Mouse (Mus musculus) olfactory bulb, adult 2 months (tissue): ENCODE data around the gene Gm136.

ENCODE experiments used
- CTCF ChIP-seq: fragments of 200-500 bp; IDR thresholded peaks from 2 replicates; pipeline ENCODE4 v1.5.1; 2012; ENCODE audit warnings: low read depth, mild to moderate bottlenecking, low read length, moderate library complexity; ENCODE audit not compliant: insufficient read depth
- POLR2A ChIP-seq: fragments of 200-500 bp; IDR thresholded peaks from 2 replicates; pipeline ENCODE4 v1.6.1; 2012; ENCODE audit warnings: mild to moderate bottlenecking, low read depth, low read length, moderate library complexity; ENCODE audit not compliant: insufficient read depth

GRCm38 (mm10) chr4:34724306-34724705 lies 31.8 kb downstream of the Gm136 start:
- TF ChIP-seq CTCF = no peak
- TF ChIP-seq POLR2A = no peak
